Mouse (Mus musculus) neural tube, postnatal 0 days (tissue): Measurements from ENCODE around the gene Trappc13. TPM values are rescaled to one million over a fixed set of nuclear protein-coding genes. Genes with fewer than 3 reads are reported as not detected.

ENCODE experiments used
- polyA plus RNA-seq: library from polyadenylated mRNA; unstranded; fragments of >200 nt; fragmentation: Nextera tagmentation; extraction: Ambion mirVana; gene quantifications from 2 replicates; pipeline ENCODE4 v1.2.1, GENCODE M21; 2015

The Trappc13 gene
- 41.4 and 44.4 TPM in 2 replicates for polyA plus RNA-seq

DNA sequence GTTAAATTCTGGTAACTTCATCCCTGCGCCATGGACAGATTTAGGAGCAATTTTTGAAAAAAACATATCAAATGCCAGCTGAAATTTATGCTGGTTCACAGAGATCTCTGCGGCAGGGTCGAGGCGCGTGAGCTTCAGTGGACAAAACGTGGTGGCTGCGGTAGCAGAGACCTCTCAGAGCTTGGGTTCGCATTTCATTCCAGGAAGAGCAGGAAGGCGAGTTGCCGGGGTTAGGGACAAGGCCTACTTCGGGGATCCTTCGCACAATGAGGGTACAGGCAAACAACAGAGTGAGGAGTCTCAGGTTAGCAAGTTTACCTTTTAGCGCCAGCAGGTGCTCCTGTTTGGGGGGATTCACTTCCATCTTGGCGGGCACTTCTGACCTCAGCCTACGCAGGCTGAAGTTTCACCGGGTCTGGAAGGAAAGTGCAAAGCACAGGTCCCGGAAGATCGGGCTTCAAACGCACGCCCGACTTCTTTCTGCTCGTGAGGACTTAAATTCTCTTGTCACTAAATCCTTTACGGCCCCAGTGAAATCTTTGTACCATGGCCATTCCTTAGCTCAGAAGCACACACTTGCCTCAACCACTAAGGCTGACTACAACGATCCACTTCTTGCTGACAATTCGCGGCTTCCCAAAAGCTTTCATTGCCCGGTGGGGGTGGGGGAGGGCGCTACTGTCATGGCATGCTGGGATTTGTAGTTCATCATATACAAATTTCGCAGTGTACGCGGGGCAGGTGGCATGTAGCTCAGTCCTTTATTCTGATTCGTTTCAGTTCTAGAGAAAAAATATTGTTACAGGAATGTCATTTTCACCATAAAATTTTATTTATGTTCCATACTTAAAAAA is at the start of gene Trappc13:
Gene Trappc13, minus strand, starts transcription at position 674 of the 854 bp plus-strand sequence.

DNA sequence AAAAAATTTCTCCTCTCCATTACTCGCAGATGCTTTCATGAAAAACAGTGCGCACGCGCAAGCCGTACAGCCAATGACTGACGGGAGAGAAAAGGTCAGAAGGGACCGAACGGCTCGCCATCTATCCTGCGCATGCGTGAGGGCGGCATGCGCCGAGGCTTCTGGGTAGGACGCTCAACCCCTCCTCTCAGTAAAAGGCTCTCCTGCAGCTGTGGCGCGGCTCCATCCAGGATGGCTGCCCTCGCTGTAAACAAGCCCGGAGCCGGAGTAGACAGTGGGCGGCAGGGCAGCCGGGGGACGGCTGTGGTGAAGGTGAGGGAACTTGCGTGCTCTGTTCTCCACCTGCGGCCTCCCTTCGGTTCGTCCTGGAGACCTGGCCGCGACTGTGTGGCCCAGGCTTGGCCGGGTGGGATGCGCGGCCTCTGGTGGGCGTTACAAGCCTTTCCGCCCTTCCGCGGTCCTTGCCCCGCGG is 417 bp upstream of the Trappc13 start, which contains the start of gene Trim23:
Gene Trim23, plus strand, starts transcription at position 148 of the 472 bp plus-strand sequence.

DNA sequence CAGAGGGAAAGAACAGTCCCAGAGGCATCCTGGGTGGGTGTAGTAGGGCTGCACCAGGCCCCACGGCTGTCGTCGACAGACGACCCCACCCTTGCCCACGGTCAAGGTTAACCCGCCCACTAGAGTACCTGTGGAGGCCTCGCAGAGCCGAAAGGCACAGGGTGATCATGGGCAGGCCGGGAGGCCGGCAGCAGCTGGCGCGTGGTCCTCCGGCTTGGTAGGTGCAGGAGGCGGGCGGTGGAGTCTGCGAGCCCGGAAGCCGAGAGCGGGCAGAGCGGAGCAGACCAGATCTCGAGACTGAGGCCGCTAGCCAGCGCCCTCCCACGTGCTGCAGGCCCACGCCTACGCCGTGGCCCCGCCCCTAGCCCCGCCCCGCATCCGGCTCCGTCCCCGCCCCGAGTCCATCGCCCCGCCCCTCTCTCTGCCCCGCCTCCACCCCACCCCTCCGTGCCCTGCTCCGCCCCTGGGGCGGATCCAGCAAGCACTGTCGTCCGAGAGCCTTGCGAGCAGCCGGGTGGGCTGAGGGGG is 68.9 kb downstream of the Trappc13 start, which contains the start of the genes Nln and Sgtb:
Gene Nln, minus strand, starts transcription at position 327 of the 528 bp plus-strand sequence.
Gene Sgtb, plus strand, starts transcription at position 454 of the 528 bp plus-strand sequence.

Other genes starting within 250 kb of the Trappc13 start
- 44.6 and 46.3 TPM in 2 replicates for gene Nln, start 68.9 kb downstream of the Trappc13 start, polyA plus RNA-seq
- gene Sgtb, start 68.7 kb downstream of the Trappc13 start, polyA plus RNA-seq: 24.6 and 29.0 TPM in 2 replicates
- 27.1 and 27.9 TPM in 2 replicates for gene Trim23, start 328 bp upstream of the Trappc13 start, polyA plus RNA-seq
- gene Cenpk, start 50.1 kb upstream of the Trappc13 start, polyA plus RNA-seq: 10.9 and 11.0 TPM in 2 replicates
- 6.0 and 7.1 TPM in 2 replicates for gene Ppwd1, start 50.4 kb upstream of the Trappc13 start, polyA plus RNA-seq
- gene Adamts6, start 109.4 kb upstream of the Trappc13 start, polyA plus RNA-seq: 0.64 and 0.66 TPM in 2 replicates